Mouse (Mus musculus): ENCODE results near the gene Il1f8. TPM values are rescaled to one million over a fixed set of nuclear protein-coding genes. Genes with fewer than 3 reads are reported as not detected.
A peak's percentile ranks its signal among the peaks of the same experiment; 100 is the strongest.
"Not testable (repeated sequence)": the region's sequence is repeated elsewhere in the genome, so short reads cannot be mapped to it uniquely, and the experiment has no call there.

The Il1f8 gene
- not detected for total RNA-seq (2021)

GRCm38 (mm10) chr2:24152861-24153260 lies at the start of gene Il1f8:
TSS of gene Il1f8 (plus strand) at chr2:24153161.
- DNase-seq (ENCODE audit: extremely low spot score in 1 of 2, low spot score in 1 of 2) = no peak

GRCm38 (mm10) chr2:24103619-24104289 lies 49.2 kb upstream of the Il1f8 start:
- no peak for DNase-seq (ENCODE audit: extremely low spot score in 1 of 2, low spot score in 1 of 2)

GRCm38 (mm10) chr2:24109085-24109484 lies 43.9 kb upstream of the Il1f8 start:
- no peak for DNase-seq (ENCODE audit: extremely low spot score in 1 of 2, low spot score in 1 of 2)

GRCm38 (mm10) chr2:24134373-24134772 lies 18.6 kb upstream of the Il1f8 start:
- DNase-seq (ENCODE audit: extremely low spot score in 1 of 2, low spot score in 1 of 2) = no peak

- DNase-seq (ENCODE audit: extremely low spot score in 1 of 2, low spot score in 1 of 2) = peak; percentile 20 to 33
These were observed 28.8 kb downstream of the Il1f8 start for GRCm38 (mm10) chr2:24181683-24182331.

GRCm38 (mm10) chr2:24182423-24183147 lies 29.6 kb downstream of the Il1f8 start:
- DNase-seq (ENCODE audit: extremely low spot score in 1 of 2, low spot score in 1 of 2) = not testable (repeated sequence)

GRCm38 (mm10) chr2:24184092-24184491 lies 31.1 kb downstream of the Il1f8 start:
- not testable (repeated sequence) for DNase-seq (ENCODE audit: extremely low spot score in 1 of 2, low spot score in 1 of 2)

- no peak for DNase-seq (ENCODE audit: extremely low spot score in 1 of 2, low spot score in 1 of 2)
These were observed 33.2 kb downstream of the Il1f8 start, which contains the start of gene Il1f9 for GRCm38 (mm10) chr2:24186176-24186575. TSS of gene Il1f9 (plus strand) at chr2:24186476.

GRCm38 (mm10) chr2:24187585-24187984 lies 34.6 kb downstream of the Il1f8 start:
- DNase-seq (ENCODE audit: extremely low spot score in 1 of 2, low spot score in 1 of 2) = no peak

GRCm38 (mm10) chr2:24188189-24188588 lies 35.2 kb downstream of the Il1f8 start:
- DNase-seq (ENCODE audit: extremely low spot score in 1 of 2, low spot score in 1 of 2) = no peak

Other genes starting within 250 kb of the Il1f8 start
- 10 to 100 TPM; 26.6 to 27.6 TPM for gene Hnmt, start 103.8 kb upstream of the Il1f8 start, total RNA-seq (2021)
- not detected for gene Tbpl2, start 56.6 kb upstream of the Il1f8 start, total RNA-seq (2021)
- not detected for gene Il1f9, start 33.3 kb downstream of the Il1f8 start, total RNA-seq (2021)
- not detected for gene Il1f6, start 62.3 kb downstream of the Il1f8 start, total RNA-seq (2021)
- gene Il1f5, start 123.8 kb downstream of the Il1f8 start, total RNA-seq (2021) = not detected
- gene Il1f10, start 138.0 kb downstream of the Il1f8 start, total RNA-seq (2021) = not detected
- not detected for gene Il1rn, start 183.7 kb downstream of the Il1f8 start, total RNA-seq (2021)
- 1 to 10 TPM in 1 of 2 experiments, under 1 TPM in 1; 0.47 to 1.1 TPM for gene Psd4, start 214.4 kb downstream of the Il1f8 start, total RNA-seq (2021)

All from layer of hippocampus, postnatal 25 days (tissue).